Mouse (Mus musculus) adrenal gland, postnatal 4 days (tissue): Measurements from ENCODE around the gene Slc10a1. TPM values are rescaled to one million over a fixed set of nuclear protein-coding genes. Genes with fewer than 3 reads are reported as not detected.
A peak's percentile ranks its signal among the peaks of the same experiment; 100 is the strongest.
"Not testable (repeated sequence)": the region's sequence is repeated elsewhere in the genome, so short reads cannot be mapped to it uniquely, and the experiment has no call there.

Experiments
- DNase-seq, 2 experiments: peaks; one replicate each; pipeline ENCODE4 v3.0.0; 2021 to 2022; ENCODE audit warnings: low spot score in 2 of 2, mixed read lengths in 2 of 2
- total RNA-seq, 2 experiments: library from RNA; stranded (reverse); gene quantifications; 2 replicates each; pipeline ENCODE4 v1.2.3; 2021

Gene Slc10a1
- total RNA-seq, 2 experiments from 2014 or later = 2.1 to 33.7 TPM

- no peak for DNase-seq
Measured at GRCm38 (mm10) chr12:80970181-80970705, 1.7 kb upstream of the Slc10a1 start.

DNA sequence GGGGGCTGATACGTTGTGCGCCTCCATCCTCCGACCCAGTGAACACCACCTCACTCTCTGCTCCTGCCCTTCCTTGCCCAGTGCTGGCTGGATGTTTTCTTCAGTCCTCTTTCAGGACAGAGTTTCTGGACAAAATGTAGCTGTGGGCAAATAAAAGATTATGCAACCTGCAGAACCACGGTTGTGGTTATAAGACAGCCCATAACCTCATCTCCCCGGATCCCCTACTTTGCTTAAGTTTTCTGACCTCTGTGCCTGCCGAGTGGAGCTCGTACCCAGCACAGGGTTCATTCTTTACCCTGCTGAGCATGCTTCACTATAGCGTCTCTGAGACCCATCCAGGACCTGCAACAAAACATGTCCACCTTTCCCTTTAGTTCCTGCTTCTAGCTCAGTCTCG, 587 bp downstream of the Slc10a1 start:
- DNase-seq = no peak

DNA sequence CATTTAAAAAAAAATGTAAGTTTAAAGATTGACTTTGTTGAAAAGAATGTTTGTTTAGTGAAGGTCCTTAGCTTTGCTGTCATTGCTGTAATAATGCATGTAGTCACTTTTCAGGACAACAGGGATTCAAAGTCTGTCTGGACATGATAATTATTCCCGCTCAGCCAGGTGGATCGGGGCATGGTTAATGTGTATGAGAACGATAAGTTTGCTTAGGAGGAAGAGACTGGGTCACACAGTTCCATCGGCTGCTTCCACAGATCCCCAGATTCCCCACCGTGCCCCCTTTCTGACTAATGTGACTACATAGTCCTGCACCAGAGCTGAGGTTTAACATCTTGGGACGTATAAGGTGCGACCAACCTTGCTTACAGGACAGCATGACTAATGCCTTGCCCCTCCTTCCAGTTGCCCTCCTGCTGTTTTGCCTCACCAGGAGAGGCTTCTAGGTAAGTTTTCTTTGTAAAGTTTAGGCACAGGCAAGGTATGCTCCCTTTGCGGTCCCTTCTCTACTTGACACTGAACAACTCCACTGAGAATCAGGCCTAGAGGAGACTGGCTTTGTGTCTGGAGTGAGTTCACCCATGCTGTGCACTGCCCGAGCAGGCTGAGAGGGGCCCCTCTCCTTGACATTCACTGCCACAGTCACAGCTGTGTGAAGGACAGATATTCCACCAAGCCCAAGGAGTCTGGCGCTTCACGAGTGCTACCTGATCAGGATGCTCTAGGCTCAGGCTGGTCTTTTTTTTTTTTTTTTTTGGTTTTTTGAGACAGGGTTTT, 2.3 kb downstream of the Slc10a1 start:
- DNase-seq = no peak

DNA sequence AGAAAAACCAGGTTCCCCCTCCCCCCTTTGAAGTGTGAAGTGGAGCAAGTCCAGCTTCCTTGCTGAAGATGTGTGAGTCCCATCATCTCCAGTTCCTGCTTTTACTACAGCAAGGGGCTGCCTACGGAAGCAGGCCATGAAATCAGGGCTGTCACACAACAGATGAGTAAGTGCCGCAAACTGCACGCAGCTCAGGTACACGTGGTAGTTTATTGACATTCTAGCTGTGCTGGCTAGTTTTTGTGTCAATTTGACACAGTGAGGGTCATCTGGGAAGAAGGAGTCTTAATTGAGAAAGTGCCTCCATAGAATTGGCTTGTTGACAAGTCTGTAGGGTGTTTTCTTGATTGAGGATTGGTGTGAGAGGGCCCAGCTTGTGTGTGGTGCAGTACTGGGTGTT, 5.9 kb downstream of the Slc10a1 start:
- no peak for DNase-seq

DNA sequence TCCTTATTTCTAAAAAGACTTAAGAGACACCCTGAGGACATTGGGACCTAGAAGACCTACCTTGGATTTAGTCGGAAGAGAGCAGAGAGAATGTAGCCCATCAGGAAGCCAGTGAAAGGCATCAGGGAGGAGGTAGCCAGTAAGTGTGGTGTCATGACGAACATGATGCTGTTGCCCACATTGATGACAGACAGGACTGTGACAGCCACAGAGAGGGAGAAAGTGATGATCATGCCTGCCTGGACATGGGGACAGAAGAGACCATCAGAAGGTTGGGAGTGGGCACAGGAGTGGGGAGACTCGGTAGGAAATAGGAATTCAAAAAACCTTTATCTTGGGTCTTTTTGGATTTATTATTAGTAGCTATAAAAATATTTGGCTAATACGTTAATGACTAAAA, 10.5 kb downstream of the Slc10a1 start:
- DNase-seq = no peak

DNA sequence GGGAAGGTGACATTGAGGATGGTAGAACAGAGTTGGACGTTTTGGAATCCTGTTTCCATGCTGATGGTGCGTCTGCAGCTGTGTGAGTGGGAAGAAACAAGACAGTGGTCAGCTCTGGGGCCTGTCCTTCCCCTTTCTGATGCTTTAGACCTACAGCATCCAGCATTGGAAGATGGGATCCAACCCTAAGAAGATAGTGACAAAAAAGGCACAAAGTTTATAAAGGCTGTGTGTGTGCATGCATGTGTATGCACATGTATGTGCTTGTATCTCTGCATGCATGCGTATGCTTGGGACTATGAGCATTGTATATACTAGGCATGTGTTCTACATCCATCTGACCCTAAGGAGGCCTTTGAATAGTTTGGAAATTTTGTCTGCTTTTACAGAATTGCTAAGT, 12.5 kb downstream of the Slc10a1 start:
- DNase-seq = no peak

DNA sequence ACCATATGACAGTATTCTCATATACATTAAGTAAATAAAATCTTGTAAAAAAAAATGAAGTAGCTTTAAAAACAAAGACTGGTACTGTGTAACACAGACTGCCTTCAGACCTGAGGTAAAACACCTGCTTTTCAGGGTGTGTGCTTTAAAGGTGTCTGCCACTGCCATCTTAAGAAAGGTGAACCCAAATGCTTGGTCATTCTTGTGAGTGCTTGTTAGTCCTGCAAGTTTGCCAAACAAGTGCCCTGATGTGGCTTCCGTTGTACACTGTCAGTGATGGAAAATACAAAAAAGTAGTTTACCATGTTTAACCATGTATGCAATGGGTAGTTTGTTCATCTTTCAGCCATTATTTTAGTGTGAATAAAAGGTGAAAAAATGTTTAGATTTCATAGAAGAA, 16.0 kb downstream of the Slc10a1 start:
- DNase-seq = no peak

GRCm38 (mm10) chr12:80951640-80952219, 16.8 kb downstream of the Slc10a1 start:
- no peak for DNase-seq

DNA sequence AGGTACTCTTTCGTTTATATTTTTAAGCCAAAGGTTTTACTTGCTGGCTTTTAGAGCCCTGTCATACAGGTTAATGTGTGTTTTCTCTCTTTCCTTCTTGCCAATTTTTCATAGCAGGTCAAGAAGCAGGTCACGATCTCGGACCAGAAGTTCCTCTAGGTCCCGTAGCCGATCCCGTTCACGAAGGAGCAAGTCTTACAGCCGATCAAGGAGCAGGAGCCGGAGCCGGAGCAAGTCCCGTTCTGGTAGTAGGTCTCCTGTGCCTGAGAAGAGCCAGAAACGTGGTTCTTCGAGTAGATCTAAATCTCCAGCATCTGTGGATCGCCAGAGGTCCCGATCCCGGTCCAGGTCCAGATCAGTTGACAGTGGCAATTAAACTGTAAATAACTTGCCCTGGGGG, 18.9 kb downstream of the Slc10a1 start:
- DNase-seq = not testable (repeated sequence)

DNA sequence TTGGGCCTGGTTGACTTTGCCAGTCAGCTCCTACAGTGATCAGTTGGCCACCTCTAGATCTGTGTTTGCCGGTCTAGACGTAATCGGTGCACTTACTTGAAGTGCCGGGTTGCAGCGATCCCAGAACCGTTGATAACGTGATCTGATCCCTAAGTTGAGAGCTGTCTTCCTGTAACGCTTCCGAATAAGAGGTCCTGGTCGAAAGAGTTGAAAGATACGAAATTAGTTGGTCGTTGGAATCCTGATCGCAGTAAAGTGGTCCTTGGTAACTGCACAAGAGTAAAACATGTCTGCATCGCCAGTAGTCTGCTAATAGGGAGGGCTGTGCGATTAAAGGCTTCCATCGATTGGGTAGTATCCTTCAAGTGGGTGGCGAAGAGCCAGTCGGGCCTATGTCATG, 20.3 kb downstream of the Slc10a1 start:
- no peak for DNase-seq

- DNase-seq = peak; percentile 93 to 94
Measured at GRCm38 (mm10) chr12:80945996-80946355, 22.5 kb downstream of the Slc10a1 start.

DNA sequence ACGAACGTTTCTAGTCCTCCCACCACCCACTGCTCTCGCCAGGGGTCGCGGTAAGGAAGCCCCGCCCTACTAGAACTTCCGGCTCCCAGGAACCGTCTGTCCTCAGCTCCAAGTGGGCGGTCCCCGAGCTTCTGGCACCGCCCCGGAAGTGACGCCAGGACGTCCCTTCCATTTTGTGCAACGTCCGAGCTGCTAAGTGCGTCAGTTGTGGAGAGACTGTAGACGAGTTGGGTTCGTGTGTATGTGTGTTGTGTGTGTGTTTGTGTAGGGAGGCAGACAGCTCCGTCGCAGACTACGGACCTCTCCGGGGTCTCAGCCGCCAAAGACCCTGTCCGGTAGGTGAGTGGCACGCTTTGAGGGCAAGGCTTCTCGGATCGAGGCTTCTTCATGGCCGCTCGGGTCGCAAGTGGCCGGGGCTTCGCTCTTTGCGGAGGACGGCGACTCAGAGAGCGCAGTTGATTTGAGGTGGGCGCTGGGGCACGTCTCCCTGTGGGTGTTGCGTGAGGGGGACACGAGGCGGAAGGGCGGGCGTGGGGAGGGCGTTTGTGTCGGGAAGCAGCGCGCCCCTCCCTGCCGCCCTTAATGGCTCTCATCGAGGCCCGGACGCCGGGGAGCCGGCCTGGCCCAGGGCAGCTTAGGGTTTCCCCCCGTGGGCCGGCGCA, 23.0 kb downstream of the Slc10a1 start, which contains the start of gene Srsf5:
Srsf5 (plus strand) TSS at position 171 of the 662 bp plus-strand sequence.
- peak; percentile 93 to 94 for DNase-seq

DNA sequence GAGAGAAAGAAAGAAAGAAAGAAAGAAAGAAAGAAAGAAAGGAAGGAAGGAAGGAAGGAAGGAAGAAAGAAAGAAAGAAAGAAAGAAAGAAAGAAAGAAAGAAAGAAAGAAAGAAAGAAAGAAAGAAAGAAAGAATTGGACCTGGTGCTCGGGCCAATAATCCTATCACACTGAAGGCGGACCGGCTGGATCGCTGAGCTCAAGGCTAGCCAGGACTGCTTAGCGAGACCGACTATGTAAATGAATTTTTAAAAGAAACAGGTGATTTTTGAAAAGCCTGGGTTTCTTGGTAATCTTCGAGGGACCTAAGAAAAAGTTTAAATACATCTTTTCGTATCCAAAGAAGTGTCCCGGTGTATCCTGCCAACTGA, 23.6 kb downstream of the Slc10a1 start:
- DNase-seq = not testable (repeated sequence)

DNA sequence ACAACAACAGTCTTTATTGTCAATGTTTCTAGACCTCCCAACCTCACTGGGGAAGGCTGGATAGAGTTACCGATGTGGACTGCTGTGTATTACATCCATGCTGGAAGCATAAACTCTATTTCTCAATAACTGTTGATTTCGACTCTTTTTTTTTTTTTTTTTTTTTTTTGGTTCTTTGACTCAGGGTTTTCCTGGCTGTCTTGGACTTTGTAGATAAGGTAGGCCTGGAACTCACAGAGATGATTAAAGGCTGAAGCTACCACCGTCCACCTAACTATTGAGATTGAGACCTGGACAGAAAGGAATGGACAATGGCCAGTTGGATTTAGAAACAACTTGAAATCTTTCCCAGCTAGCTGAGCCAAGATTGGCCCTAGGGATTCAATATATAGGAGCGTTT, 24.3 kb downstream of the Slc10a1 start:
- DNase-seq = no peak

DNA sequence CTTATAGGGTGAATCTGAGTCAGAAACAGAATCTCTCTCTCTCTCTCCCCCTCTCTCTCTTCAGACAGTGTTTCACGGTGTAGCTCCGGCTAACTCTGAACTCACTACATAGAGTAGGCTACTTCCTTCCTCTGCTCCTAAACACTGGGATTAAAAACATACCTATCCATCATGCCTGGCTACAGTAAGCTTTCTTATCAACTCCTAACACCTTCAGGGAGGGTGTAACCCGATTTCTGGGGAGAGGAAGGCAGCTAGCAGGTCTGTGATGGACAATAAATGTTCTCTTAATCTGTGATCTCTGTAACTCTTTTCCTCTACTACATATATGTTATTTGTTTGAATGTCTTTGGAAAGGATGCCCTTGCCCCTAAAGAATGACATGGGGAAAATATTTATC, 25.1 kb downstream of the Slc10a1 start:
- no peak for DNase-seq

DNA sequence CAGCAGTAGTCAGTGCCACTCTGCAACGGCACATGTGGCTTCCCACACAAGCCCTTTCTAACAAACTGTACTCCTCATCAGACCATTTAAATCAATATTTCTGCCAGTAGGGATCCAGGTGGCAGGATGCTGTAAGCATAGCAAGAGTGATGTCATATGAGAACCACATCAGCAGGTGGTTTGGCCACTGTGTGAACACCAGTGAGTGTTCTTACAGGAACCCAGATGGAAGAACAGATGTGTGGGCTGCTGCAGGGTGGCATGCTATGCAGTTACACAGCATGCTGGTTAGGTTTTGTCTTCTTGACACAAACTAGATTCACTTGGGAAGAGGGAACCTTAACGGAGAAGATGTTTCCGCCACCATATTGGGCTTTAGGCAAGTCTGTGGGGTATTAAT, 26.6 kb downstream of the Slc10a1 start:
- no peak for DNase-seq

GRCm38 (mm10) chr12:80939165-80939564, 29.3 kb downstream of the Slc10a1 start:
- no peak for DNase-seq

DNA sequence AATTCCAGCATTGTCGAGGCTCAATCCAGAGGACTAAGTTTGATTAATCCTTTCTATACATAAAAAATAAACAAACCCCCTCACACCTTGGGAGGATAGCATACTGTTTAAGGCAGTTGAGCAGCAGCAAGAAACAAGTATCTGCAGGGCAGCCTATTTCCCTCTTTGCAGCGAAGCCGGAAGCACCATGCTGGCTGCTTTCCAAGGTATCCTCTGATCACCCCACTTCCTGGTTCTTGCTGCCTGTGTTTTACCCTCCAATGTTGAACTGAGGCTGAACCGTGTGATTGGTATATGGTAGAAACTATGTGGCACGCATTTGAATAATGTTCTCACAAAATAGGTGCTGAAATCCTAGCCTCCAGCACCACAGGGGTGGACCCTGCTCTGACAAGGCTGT, 29.9 kb downstream of the Slc10a1 start:
- DNase-seq = no peak

DNA sequence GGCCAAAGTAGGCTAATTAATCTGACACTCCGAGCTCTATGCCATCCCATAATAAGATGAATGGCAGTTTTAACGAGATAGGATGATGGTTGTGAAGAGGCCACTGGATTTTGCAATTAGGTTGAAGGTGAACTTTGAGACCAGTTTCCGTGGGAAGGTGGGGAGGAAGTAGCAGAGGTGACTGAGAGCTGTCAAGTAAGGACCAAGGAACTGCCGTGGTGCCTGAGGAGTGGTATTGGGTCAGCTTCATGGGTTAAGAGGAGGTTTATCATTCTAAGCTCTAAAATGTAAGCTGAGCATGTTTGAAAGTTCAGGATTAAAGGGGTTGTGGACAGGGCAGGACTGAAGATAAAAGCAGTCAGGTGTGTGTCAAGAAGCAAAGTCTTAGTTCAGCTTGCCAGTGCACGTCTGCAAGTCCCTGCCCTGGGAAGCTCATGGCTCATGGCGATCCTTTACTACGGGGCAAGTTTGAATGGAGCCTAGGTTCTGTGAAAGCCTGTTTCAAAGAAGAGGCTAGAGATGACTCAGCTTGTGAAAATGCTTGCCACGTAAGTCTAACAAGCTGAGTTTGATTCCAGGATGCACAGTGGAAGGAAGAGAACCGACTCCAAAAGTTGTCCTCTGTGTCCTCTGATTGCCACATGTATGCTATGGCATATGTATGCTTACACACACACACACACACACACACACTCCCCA, 31.0 kb downstream of the Slc10a1 start:
- DNase-seq = no peak

- DNase-seq = no peak
Measured at GRCm38 (mm10) chr12:80936751-80937150, 31.8 kb downstream of the Slc10a1 start.

GRCm38 (mm10) chr12:80932865-80933264, 35.6 kb downstream of the Slc10a1 start:
- no peak for DNase-seq
